Mouse (Mus musculus): ENCODE measurements around the gene Chrna7. TPM values are rescaled to one million over a fixed set of nuclear protein-coding genes. Genes with fewer than 3 reads are reported as not detected.

The Chrna7 gene
- polyA plus RNA-seq, 1 experiment from 2014 or later: 1.0 TPM

Other genes with a start within 250 kb of the Chrna7 start
- gene Otud7a, start 232.2 kb upstream of the Chrna7 start, polyA plus RNA-seq (2015; fragmentation: Nextera tagmentation; extraction: Ambion mirVana): 0.09 and 0.19 TPM in 2 replicates

Measured in lung, embryonic 15.5 days (tissue).